Mouse (Mus musculus) limb, embryonic 12.5 days (tissue): ENCODE results near the gene Stil. TPM values are rescaled to one million over a fixed set of nuclear protein-coding genes. Genes with fewer than 3 reads are reported as not detected.
"Not testable (repeated sequence)": the region's sequence is repeated elsewhere in the genome, so short reads cannot be mapped to it uniquely, and the experiment has no call there.

ENCODE experiments used
- ATAC-seq: fragments of 200-750 bp; cut with Nextera tagmentation; 2 replicates; pipeline ENCODE4 v1.8.0; 2017; ENCODE audit warnings: low read depth, moderate TSS enrichment; ENCODE audit not compliant: insufficient number of reproducible peaks, insufficient read depth, low FRiP score, low TSS enrichment
- H3K27ac ChIP-seq: fragments of 300-500 bp; sonication (generic); 2 replicates; pipeline ENCODE4 v1.5.1; 2016; ENCODE audit warnings: mild to moderate bottlenecking, moderate library complexity
- H3K27me3 ChIP-seq: fragments of 300-500 bp; sonication (generic); 2 replicates; pipeline ENCODE4 v1.6.1; 2016; ENCODE audit warnings: mild to moderate bottlenecking, moderate library complexity
- H3K36me3 ChIP-seq: fragments of 300-500 bp; sonication (generic); 2 replicates; pipeline ENCODE4 v1.6.1; 2016; ENCODE audit warnings: mild to moderate bottlenecking, moderate library complexity
- H3K4me1 ChIP-seq: fragments of 300-500 bp; sonication (generic); replicated peaks from 2 replicates; pipeline ENCODE4 v1.6.1; 2016
- H3K4me2 ChIP-seq: fragments of 300-500 bp; sonication (generic); 2 replicates; pipeline ENCODE4 v1.6.1; 2016; ENCODE audit warnings: mild to moderate bottlenecking, moderate library complexity
- H3K4me3 ChIP-seq: fragments of 300-500 bp; sonication (generic); replicated peaks from 2 replicates; pipeline ENCODE4 v1.5.1; 2016; ENCODE audit warnings: mild to moderate bottlenecking
- H3K9ac ChIP-seq: fragments of 300-500 bp; sonication (generic); replicated peaks from 2 replicates; pipeline ENCODE4 v1.6.1; 2016; ENCODE audit warnings: mild to moderate bottlenecking, moderate library complexity
- H3K9me3 ChIP-seq: fragments of 300-500 bp; sonication (generic); 2 replicates; pipeline ENCODE4 v1.6.1; 2016; ENCODE audit warnings: mild to moderate bottlenecking, moderate library complexity
- WGBS: fragments of 180-500 bp; shearing (Covaris S2); methylation state at CpG from one replicate; pipeline ENCODE4 v1.1.7; 2016; 5-methylcytosine and 5-hydroxymethylcytosine counted together
- polyA plus RNA-seq: library from polyadenylated mRNA; unstranded; fragments of >200 nt; fragmentation: Nextera tagmentation; extraction: Ambion mirVana; gene quantifications from 2 replicates; pipeline ENCODE4 v1.2.1, GENCODE M21; 2016

Gene Stil
- 16.9 and 20.3 TPM in 2 replicates for polyA plus RNA-seq

DNA sequence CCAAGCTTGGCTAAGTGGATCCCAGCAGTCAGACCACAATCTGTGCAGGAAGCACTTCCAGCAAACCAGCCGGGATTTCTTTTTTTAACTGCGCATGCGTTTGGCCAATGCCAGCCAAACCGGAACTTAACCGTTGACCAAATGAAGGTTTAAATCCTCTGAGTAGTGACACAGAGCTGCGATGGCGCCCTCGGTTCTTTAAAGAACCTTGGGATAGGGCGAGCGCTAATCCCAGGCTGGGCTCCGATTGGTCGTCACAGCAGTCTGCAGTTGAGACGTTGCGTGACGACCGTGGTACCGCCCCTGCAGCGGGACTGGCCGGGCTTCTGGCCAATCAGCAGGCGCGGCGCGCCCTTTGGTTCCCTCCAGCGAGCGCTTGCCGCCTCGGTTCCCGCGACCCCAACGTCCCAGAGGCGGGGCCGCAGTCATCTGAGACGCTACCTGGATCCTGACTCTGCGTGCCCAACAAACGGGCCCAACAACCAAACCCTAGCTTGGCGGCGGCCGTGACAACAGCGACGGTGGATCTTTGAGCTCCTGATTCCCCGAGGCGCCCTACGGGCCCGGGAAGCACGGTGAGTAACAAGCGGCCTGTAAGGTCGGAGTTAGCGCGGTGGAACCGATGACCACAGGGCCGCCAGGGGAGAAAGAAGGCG is at the start of gene Stil:
Gene Stil, plus strand, starts transcription at position 387 of the 656 bp plus-strand sequence.
- under 1% methylated on average over 52 of the region's 52 CpGs for WGBS
- Histone ChIP-seq H3K4me1 (peaks cover 17% of the 10 kb centered on the region), H3K9me3 (no peaks in the 10 kb centered on the region), H3K4me3 (peak within 1 kb of the TSS; percentile 74), H3K36me3 (peaks cover 17% of the 10 kb centered on the region), H3K9ac (peak within 1 kb of the TSS; percentile 73), H3K4me2 (peak within 1 kb of the TSS; percentile 69), H3K27ac (peak within 1 kb of the TSS; percentile 96), H3K27me3 (no peaks in the 10 kb centered on the region)
- ATAC-seq, result peak; percentile 100

DNA sequence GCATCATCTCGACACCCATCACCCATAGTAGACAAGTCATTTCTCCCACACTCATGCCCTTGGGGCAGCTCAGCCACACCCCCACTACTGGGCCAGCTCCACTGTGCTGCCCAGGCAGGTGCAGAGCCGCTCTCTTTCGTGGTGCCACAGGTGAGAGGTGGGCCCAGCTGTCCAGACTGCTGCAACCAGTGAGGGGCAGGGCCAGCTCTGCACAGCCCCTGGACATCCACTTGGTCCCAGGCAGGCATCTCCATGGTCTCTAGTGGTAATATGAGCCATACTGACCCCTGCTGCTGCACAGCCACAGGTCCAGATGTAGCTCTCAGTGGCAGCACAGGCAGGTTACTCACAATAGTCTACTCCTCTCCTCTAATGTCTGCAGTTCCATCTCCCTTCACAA is 46.8 kb upstream of the Stil start:
- Histone ChIP-seq H3K4me2 (no peak overlapping the region), H3K9ac (no peak overlapping the region), H3K36me3 (no peaks in the 10 kb centered on the region), H3K4me3 (no peak overlapping the region), H3K9me3 (no peaks in the 10 kb centered on the region), H3K27me3 (peaks cover 37% of the 10 kb centered on the region), H3K27ac (no peak overlapping the region), H3K4me1 (peaks cover 4% of the 10 kb centered on the region; the same call in 1 of the 2 replicates)
- ATAC-seq, result peak; percentile 23; the same call in 1 of the 2 replicates
- WGBS, result 76% methylated on average over 3 of the region's 3 CpGs

DNA sequence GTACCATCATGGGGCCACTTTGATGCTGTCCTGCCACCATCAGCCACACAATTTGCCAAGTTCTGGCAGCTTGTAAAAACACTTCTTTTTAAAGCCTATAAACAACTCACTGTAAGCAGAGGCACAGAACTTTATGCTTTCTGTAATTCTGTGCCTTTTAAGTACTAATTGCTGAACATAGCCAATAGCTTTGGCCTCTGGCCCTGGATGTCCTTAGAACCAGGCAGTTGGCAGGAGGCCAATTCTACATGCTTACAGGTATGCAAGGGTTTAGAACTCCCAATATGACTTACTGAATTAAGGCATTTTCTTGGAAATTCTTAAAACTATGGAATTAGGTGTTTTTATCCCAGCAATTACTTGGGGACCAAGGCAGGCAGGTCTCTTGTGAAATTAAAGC is 42.6 kb upstream of the Stil start:
- peaks cover 6% of the 10 kb centered on the region; the same call in 1 of the 2 replicates for H3K27me3 ChIP-seq
- H3K4me3 ChIP-seq, result no peak overlapping the region
- no peak overlapping the region for H3K9ac ChIP-seq
- H3K4me1 ChIP-seq, result peaks cover 4% of the 10 kb centered on the region; the same call in 1 of the 2 replicates
- ATAC-seq, result no peak
- H3K36me3 ChIP-seq, result peaks cover 26% of the 10 kb centered on the region
- H3K27ac ChIP-seq, result no peak overlapping the region
- H3K4me2 ChIP-seq, result no peak overlapping the region
- no peaks in the 10 kb centered on the region for H3K9me3 ChIP-seq

DNA sequence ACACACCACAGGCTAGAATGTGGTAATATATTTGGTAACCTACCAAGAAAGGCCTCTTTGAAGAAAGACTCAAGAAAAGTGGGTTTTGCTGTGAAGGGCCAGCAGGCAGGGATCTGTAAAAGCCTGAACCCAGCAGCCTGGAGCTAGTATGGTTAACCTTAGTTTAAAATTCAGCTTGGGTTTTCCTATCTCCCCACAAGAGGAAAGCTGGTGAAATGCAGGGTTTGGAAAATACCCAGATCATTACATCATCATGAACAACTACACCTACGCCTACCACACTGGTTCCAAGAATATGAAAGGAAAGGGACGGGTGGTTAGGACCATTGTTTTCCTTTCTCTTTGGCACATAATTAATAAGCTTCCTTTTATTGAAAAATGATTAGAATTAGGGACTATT is 41.7 kb upstream of the Stil start:
- Histone ChIP-seq H3K9ac (no peak overlapping the region), H3K27me3 (0 out of 2 replicates have a peak, but pooled peaks cover under 1% of the 10 kb centered on the region), H3K4me1 (peaks cover 2% of the 10 kb centered on the region; the same call in 1 of the 2 replicates), H3K9me3 (no peaks in the 10 kb centered on the region), H3K4me3 (no peak overlapping the region), H3K4me2 (no peak overlapping the region), H3K27ac (no peak overlapping the region), H3K36me3 (peaks cover 35% of the 10 kb centered on the region)
- 90% methylated on average over 2 of the region's 2 CpGs for WGBS
- no peak for ATAC-seq

DNA sequence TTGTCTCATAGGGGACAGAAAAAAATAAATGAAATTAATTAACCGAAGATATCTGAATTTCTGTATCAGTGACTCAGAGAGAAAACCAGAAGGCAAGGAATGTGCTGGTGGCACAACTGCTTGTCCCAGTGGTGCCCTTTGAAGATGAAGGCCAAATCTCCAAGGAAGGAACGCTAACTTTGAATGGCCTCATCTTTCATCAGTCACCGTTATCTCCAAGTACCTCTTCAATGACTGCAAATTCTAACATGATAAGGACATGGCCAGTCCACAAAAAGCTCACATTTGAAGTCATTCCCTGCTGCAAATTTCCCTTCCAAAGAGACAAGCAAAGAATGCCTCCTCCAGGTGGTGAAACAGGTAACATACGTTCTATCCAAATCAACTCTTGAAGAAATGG is 41.2 kb upstream of the Stil start:
- Histone ChIP-seq H3K4me1 (no peaks in the 10 kb centered on the region), H3K9ac (no peak overlapping the region), H3K9me3 (no peaks in the 10 kb centered on the region), H3K4me3 (no peak overlapping the region), H3K27me3 (no peaks in the 10 kb centered on the region), H3K4me2 (no peak overlapping the region), H3K36me3 (peaks cover 35% of the 10 kb centered on the region), H3K27ac (no peak overlapping the region)
- WGBS, result 95% methylated on average over 4 of the region's 4 CpGs
- no peak for ATAC-seq

DNA sequence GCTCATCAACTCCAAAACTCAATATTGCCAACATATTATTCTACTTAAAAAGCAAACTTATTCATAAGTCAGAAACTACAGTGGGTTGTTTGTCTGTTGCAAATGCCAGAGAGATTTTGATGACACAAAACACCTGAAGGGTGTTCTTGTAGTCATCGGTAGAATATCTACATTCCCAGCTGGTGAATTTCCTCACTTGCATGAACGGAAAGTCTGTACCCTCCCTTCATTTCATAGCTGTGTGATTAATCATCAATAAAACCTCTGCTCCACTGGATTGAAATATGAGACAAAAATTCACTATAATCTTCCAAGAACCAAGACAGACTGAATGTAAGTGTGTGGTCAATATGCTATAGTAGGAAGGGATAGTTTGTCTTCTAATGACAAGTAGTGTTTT is 40.4 kb upstream of the Stil start:
- H3K4me3 ChIP-seq, result no peak overlapping the region
- no peak for ATAC-seq
- H3K36me3 ChIP-seq, result peaks cover 41% of the 10 kb centered on the region
- no peak overlapping the region for H3K27ac ChIP-seq
- H3K9ac ChIP-seq, result no peak overlapping the region
- no peaks in the 10 kb centered on the region for H3K9me3 ChIP-seq
- WGBS, result 94% methylated on average over 2 of the region's 2 CpGs
- H3K4me1 ChIP-seq, result no peaks in the 10 kb centered on the region
- no peak overlapping the region for H3K4me2 ChIP-seq
- no peaks in the 10 kb centered on the region for H3K27me3 ChIP-seq

DNA sequence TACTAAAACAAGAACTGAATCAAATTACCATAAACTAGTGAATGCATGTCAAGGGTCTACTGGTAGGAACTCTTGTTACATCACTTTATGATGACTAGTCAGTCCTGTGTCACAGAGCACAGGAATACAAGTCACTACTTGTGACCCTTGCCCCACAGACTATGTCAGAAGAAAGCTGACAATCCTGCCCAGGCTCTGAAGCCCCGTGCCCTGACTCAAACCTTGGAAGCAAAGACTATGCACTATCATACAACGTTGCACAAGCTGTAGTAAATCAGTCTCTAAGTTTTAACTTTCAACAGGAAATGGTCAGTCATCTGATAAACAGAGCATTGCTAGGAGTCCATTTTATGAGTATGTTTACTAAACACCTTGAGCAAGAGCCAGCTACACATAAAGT is 39.1 kb upstream of the Stil start:
- not testable (repeated sequence) for H3K4me3 ChIP-seq, H3K4me2 ChIP-seq, H3K4me1 ChIP-seq, H3K9ac ChIP-seq, ATAC-seq, H3K27ac ChIP-seq, H3K9me3 ChIP-seq, H3K27me3 ChIP-seq
- H3K36me3 ChIP-seq, result peaks cover 54% of the 10 kb centered on the region
- WGBS, result 75% methylated on average over 2 of the region's 2 CpGs

DNA sequence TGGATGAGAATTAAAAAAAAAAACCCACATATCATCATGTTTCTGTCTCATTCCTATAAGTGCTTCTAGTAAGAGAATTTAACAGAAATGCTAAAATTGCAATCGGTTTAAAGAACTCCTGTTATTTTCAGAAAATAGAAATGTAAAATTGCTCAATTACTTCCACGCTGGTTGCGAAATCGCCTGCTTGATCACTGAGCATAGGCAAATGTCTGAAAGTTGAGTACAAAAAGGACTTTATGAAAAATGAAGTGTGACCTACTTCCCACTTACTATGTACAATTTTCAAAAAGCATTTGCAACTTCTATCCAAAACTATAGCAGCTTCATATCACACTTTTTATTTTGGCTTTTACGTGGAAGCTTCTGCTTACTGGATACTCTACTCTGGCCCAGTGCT is 29.2 kb upstream of the Stil start:
- 96% methylated on average over 5 of the region's 5 CpGs for WGBS
- H3K27ac ChIP-seq, result no peak overlapping the region
- H3K4me3 ChIP-seq, result no peak overlapping the region
- H3K9ac ChIP-seq, result no peak overlapping the region
- H3K4me2 ChIP-seq, result no peak overlapping the region
- no peaks in the 10 kb centered on the region for H3K9me3 ChIP-seq
- H3K27me3 ChIP-seq, result no peaks in the 10 kb centered on the region
- H3K4me1 ChIP-seq, result no peaks in the 10 kb centered on the region
- peaks cover 28% of the 10 kb centered on the region for H3K36me3 ChIP-seq
- ATAC-seq, result no peak

DNA sequence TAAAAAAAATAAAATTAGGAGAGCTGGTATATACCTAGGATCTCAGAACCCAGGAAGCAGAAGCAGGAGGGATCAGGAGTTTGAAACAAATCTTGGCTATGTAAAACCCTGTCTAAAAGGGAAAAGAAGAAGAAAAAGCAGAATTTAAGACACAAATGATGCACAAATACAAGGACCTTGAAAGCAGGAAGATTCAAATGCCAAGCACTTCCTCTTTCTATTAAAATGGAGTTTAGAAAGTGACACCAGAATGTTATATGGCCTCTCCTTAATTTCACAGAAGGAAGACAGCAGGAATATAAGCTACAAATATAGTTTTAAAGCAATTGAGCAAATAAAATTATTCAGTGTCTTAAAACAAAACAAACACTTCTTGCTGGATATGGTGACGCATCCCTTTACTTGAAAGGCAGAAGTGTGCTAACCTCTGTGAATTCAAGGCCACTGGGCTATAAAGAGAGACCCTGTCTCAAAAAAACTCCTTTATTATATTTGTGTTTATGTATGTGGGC is 26.7 kb upstream of the Stil start:
- peaks cover 9% of the 10 kb centered on the region for H3K36me3 ChIP-seq
- WGBS, result 88% methylated on average over 1 of the region's 1 CpGs
- H3K9me3 ChIP-seq, result no peaks in the 10 kb centered on the region
- no peak for ATAC-seq
- H3K27ac ChIP-seq, result no peak overlapping the region
- no peak overlapping the region for H3K4me2 ChIP-seq
- H3K27me3 ChIP-seq, result no peaks in the 10 kb centered on the region
- H3K4me1 ChIP-seq, result no peaks in the 10 kb centered on the region
- H3K9ac ChIP-seq, result no peak overlapping the region
- no peak overlapping the region for H3K4me3 ChIP-seq

DNA sequence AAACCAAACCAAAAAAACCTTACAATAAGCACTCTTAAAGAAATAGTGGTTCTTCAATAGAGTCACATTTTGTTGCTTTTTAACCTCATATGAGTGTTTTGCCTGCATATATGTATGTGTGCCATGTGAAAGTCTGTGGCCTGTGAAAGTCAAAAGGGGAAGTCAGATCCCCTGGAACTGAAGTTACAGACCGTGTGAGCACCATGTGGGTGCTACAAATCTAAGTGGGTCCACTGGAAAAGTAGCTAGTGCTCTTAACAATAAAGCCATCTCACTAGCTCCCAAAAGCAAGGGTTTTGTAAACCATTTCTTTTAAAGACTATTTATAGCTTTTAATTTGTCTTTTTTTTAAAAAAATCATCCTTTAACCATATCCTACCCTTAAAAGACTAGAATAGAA is 17.3 kb upstream of the Stil start:
- ATAC-seq, result no peak
- no peak overlapping the region for H3K9ac ChIP-seq
- H3K36me3 ChIP-seq, result 0 out of 2 replicates have a peak, but pooled peaks cover 3% of the 10 kb centered on the region
- no peaks in the 10 kb centered on the region for H3K27me3 ChIP-seq
- H3K4me3 ChIP-seq, result no peak overlapping the region
- 75% methylated on average over 1 of the region's 1 CpGs for WGBS
- H3K4me1 ChIP-seq, result peaks cover 11% of the 10 kb centered on the region; the same call in 1 of the 2 replicates
- no peak overlapping the region for H3K4me2 ChIP-seq
- H3K27ac ChIP-seq, result no peak overlapping the region
- no peaks in the 10 kb centered on the region for H3K9me3 ChIP-seq

DNA sequence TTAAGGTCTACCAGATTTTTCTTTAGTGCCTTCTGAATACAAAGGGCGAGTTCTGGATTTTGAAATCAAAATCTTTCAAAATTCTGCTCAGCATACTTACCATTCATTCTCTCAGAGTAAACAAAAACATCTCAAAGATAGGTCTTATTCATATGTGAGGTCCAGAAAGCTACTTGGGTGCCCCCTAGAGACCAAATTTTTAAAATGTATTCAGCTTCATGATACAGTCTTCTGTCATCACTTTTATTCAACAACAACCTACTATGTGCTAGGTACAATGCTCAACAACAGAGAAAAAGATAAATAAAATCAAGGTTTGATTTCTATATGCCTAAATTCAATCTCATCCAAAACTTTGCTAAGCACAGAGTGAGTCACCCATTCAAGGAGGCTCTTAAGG is 16.9 kb upstream of the Stil start:
- no peak overlapping the region for H3K27ac ChIP-seq
- ATAC-seq, result no peak
- H3K9ac ChIP-seq, result no peak overlapping the region
- no peak overlapping the region for H3K4me2 ChIP-seq
- H3K27me3 ChIP-seq, result no peaks in the 10 kb centered on the region
- H3K4me1 ChIP-seq, result peaks cover 13% of the 10 kb centered on the region; the same call in 1 of the 2 replicates
- WGBS, result 82% methylated on average over 1 of the region's 1 CpGs
- H3K4me3 ChIP-seq, result no peak overlapping the region
- no peaks in the 10 kb centered on the region for H3K9me3 ChIP-seq
- H3K36me3 ChIP-seq, result 0 out of 2 replicates have a peak, but pooled peaks cover 3% of the 10 kb centered on the region
